Mouse (Mus musculus) lung, embryonic 14.5 days (tissue): ENCODE measurements around the gene Tex37. TPM values are rescaled to one million over a fixed set of nuclear protein-coding genes. Genes with fewer than 3 reads are reported as not detected.

Source experiments
- ATAC-seq: fragments of 200-750 bp; cut with Nextera tagmentation; 2 replicates; pipeline ENCODE4 v1.8.0; 2017; ENCODE audit warnings: mild to moderate bottlenecking, moderate TSS enrichment, moderate library complexity; ENCODE audit not compliant: insufficient read depth
- DNase-seq: peaks from one replicate; pipeline ENCODE4 v3.0.0-alpha.2; 2015
- H3K27ac ChIP-seq: fragments of 300-500 bp; sonication (generic); 2 replicates; pipeline ENCODE4 v1.5.1; 2014; ENCODE audit warnings: low read depth, mild to moderate bottlenecking, moderate library complexity
- H3K27me3 ChIP-seq: fragments of 300-500 bp; sonication (generic); 2 replicates; pipeline ENCODE4 v1.6.1; 2014; ENCODE audit warnings: low read length, control low read depth; ENCODE audit not compliant: insufficient read depth
- H3K36me3 ChIP-seq: fragments of 300-500 bp; sonication (generic); 2 replicates; pipeline ENCODE4 v1.6.1; 2014; ENCODE audit warnings: control low read depth; ENCODE audit not compliant: insufficient read depth
- H3K4me1 ChIP-seq: fragments of 300-500 bp; sonication (generic); 2 replicates; pipeline ENCODE4 v1.6.1; 2014; ENCODE audit warnings: antibody characterized with exemption, control low read depth; ENCODE audit not compliant: insufficient read depth
- H3K4me2 ChIP-seq: fragments of 300-500 bp; sonication (generic); 2 replicates; pipeline ENCODE4 v1.6.1; 2014; ENCODE audit warnings: mild to moderate bottlenecking
- H3K4me3 ChIP-seq: fragments of 300-500 bp; sonication (generic); 2 replicates; pipeline ENCODE4 v1.5.1; 2014; ENCODE audit warnings: low read depth, low read length
- H3K9ac ChIP-seq: fragments of 300-500 bp; sonication (generic); 2 replicates; pipeline ENCODE4 v1.6.1; 2014
- H3K9me3 ChIP-seq: fragments of 300-500 bp; sonication (generic); 2 replicates; pipeline ENCODE4 v1.6.1; 2016; ENCODE audit warnings: low read depth, low read length, control low read depth
- CTCF ChIP-seq: IDR thresholded peaks from 2 replicates; pipeline ENCODE4 v1.5.1; 2016; ENCODE audit warnings: antibody characterized with exemption, low read depth
- WGBS: fragments of 180-500 bp; shearing (Covaris S2); extraction: QIAGEN DNeasy Blood & Tissue Kit; methylation state at CpG from one replicate; pipeline ENCODE4 v1.1.7; 2014; 5-methylcytosine and 5-hydroxymethylcytosine counted together
- polyA plus RNA-seq: library from polyadenylated mRNA; unstranded; fragments of >200 nt; fragmentation: Nextera tagmentation; extraction: Ambion mirVana; gene quantifications from 2 replicates; pipeline ENCODE4 v1.2.1, GENCODE M21; 2014

Gene Tex37
- polyA plus RNA-seq, 1 experiment from 2014 or later: not detected

- ATAC-seq (no peak), DNase-seq (no peak)
- H3K36me3 ChIP-seq: no peaks in the 10 kb centered on the region
- H3K27me3 ChIP-seq: peaks cover 4% of the 10 kb centered on the region; the same call in 1 of the 2 replicates
- H3K4me1 ChIP-seq: no peaks in the 10 kb centered on the region
- no peak for TF ChIP-seq CTCF
- H3K4me2 ChIP-seq: no peak overlapping the region; the same call in 1 of the 2 replicates
- H3K9me3 ChIP-seq: no peaks in the 10 kb centered on the region
- H3K4me3 ChIP-seq: no peak overlapping the region
- H3K27ac ChIP-seq: no peak overlapping the region
- 57% methylated on average over 7 of the region's 7 CpGs for WGBS
- H3K9ac ChIP-seq: no peak overlapping the region
Measured at GRCm38 (mm10) chr6:70912396-70912765, 6.3 kb downstream of the Tex37 start.

- H3K4me3 ChIP-seq: no peak overlapping the region
- DNase-seq (no peak), ATAC-seq (no peak)
- H3K27me3 ChIP-seq: peaks cover 4% of the 10 kb centered on the region; the same call in 1 of the 2 replicates
- WGBS: 10% methylated on average over 20 of the region's 20 CpGs
- H3K27ac ChIP-seq: no peak overlapping the region
- no peaks in the 10 kb centered on the region for H3K36me3 ChIP-seq
- no peak for TF ChIP-seq CTCF
- peak overlapping the region; percentile 48 for H3K4me2 ChIP-seq
- no peaks in the 10 kb centered on the region for H3K9me3 ChIP-seq
- H3K9ac ChIP-seq: no peak overlapping the region; the same call in 1 of the 2 replicates
- no peaks in the 10 kb centered on the region for H3K4me1 ChIP-seq
Measured at GRCm38 (mm10) chr6:70911668-70912395, 6.9 kb downstream of the Tex37 start.

GRCm38 (mm10) chr6:70910285-70910684 is 8.4 kb downstream of the Tex37 start:
- Histone ChIP-seq H3K27ac (no peak overlapping the region), H3K9me3 (no peaks in the 10 kb centered on the region), H3K4me3 (no peak overlapping the region), H3K36me3 (0 out of 2 replicates have a peak, but pooled peaks cover 8% of the 10 kb centered on the region), H3K4me2 (no peak overlapping the region), H3K27me3 (peaks cover 4% of the 10 kb centered on the region; the same call in 1 of the 2 replicates), H3K9ac (no peak overlapping the region), H3K4me1 (no peaks in the 10 kb centered on the region)
- WGBS: 65% methylated on average over 4 of the region's 4 CpGs
- no peak for TF ChIP-seq CTCF
- DNase-seq (no peak), ATAC-seq (no peak)

- Histone ChIP-seq H3K4me1 (no peaks in the 10 kb centered on the region), H3K9ac (no peak overlapping the region), H3K36me3 (peaks cover 11% of the 10 kb centered on the region; the same call in 1 of the 2 replicates), H3K9me3 (no peaks in the 10 kb centered on the region), H3K4me3 (no peak overlapping the region), H3K27ac (no peak overlapping the region), H3K27me3 (peaks cover 4% of the 10 kb centered on the region; the same call in 1 of the 2 replicates), H3K4me2 (no peak overlapping the region)
- WGBS: 85% methylated on average over 7 of the region's 7 CpGs
- no peak for TF ChIP-seq CTCF
- ATAC-seq: no peak
- no peak for DNase-seq
Measured at GRCm38 (mm10) chr6:70909572-70909971, 9.2 kb downstream of the Tex37 start.

- H3K9ac ChIP-seq: no peak overlapping the region
- H3K4me2 ChIP-seq: no peak overlapping the region
- H3K4me3 ChIP-seq: no peak overlapping the region
- WGBS: 79% methylated on average over 5 of the region's 5 CpGs
- DNase-seq (no peak), ATAC-seq (no peak)
- no peak overlapping the region for H3K27ac ChIP-seq
- no peak for TF ChIP-seq CTCF
- no peaks in the 10 kb centered on the region for H3K4me1 ChIP-seq
- no peaks in the 10 kb centered on the region for H3K9me3 ChIP-seq
- peaks cover 45% of the 10 kb centered on the region for H3K36me3 ChIP-seq
- H3K27me3 ChIP-seq: no peaks in the 10 kb centered on the region
Measured at GRCm38 (mm10) chr6:70903689-70904088, 15.0 kb downstream of the Tex37 start.

GRCm38 (mm10) chr6:70899594-70900003 is 19.1 kb downstream of the Tex37 start:
- WGBS: 65% methylated on average over 8 of the region's 8 CpGs
- Histone ChIP-seq H3K9ac (no peak overlapping the region), H3K27ac (no peak overlapping the region), H3K9me3 (no peaks in the 10 kb centered on the region), H3K4me2 (no peak overlapping the region), H3K4me1 (no peaks in the 10 kb centered on the region), H3K4me3 (no peak overlapping the region), H3K36me3 (peaks cover 61% of the 10 kb centered on the region), H3K27me3 (no peaks in the 10 kb centered on the region)
- ATAC-seq: no peak
- no peak for TF ChIP-seq CTCF
- no peak for DNase-seq

GRCm38 (mm10) chr6:70898166-70898565 is 20.6 kb downstream of the Tex37 start:
- H3K36me3 ChIP-seq: peaks cover 58% of the 10 kb centered on the region
- 79% methylated on average over 6 of the region's 6 CpGs for WGBS
- H3K27ac ChIP-seq: no peak overlapping the region
- ATAC-seq (no peak), DNase-seq (no peak)
- H3K27me3 ChIP-seq: no peaks in the 10 kb centered on the region
- no peak overlapping the region for H3K4me3 ChIP-seq
- no peaks in the 10 kb centered on the region for H3K9me3 ChIP-seq
- no peak overlapping the region for H3K4me2 ChIP-seq
- H3K4me1 ChIP-seq: no peaks in the 10 kb centered on the region
- no peak overlapping the region for H3K9ac ChIP-seq
- no peak for TF ChIP-seq CTCF
